Mouse (Mus musculus) kidney, postnatal 14 days (tissue): ENCODE data around the gene Ets1.

Source experiments
- DNase-seq: peaks from one replicate; pipeline ENCODE4 v3.0.0; 2022; ENCODE audit warnings: mixed read lengths

Gene Ets1

GRCm38 (mm10) chr9:32787615-32788014 is 151.6 kb downstream of the Ets1 start:
- DNase-seq, result peak; percentile 67

GRCm38 (mm10) chr9:32789306-32789705 is 153.3 kb downstream of the Ets1 start:
- peak; percentile 41 for DNase-seq

- DNase-seq, result no peak
Observed at GRCm38 (mm10) chr9:32791699-32792098, 155.7 kb downstream of the Ets1 start.

GRCm38 (mm10) chr9:32798171-32798570 is 162.2 kb downstream of the Ets1 start:
- DNase-seq, result no peak

- no peak for DNase-seq
Observed at GRCm38 (mm10) chr9:32806106-32806505, 170.1 kb downstream of the Ets1 start.
